Mouse (Mus musculus) testis, postnatal 10 days (tissue): Measurements from ENCODE around the gene Zfp445.
"Not testable (repeated sequence)": the region's sequence is repeated elsewhere in the genome, so short reads cannot be mapped to it uniquely, and the experiment has no call there.

Source experiments
- DNase-seq: peaks from one replicate; pipeline ENCODE4 v3.0.0; 2021; ENCODE audit warnings: low spot score

Gene Zfp445

DNA sequence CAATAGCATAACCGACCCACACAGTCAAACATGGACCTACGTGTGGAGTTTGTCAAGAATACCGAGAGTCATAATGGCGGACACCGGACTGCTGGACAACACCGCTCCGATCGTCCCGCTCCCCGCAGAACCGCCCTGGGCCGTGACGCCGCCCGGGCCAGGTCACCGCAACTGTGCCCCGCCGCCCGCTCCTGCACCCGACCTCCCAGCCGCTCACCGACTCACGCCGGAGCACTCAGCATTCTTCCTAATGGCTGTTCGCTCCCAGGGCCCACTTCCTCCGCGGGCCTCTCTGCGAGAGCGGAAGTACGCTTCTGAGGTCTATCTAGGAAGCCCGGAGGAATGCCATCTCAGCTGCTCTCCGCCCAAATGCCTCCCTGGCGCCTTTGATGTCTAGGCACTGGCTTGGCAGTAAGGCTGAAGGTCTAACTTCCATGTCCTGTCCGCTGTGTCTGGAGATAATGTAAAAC is at the start of gene Zfp445:
Zfp445 (minus strand) TSS at position 310 of the 470 bp plus-strand sequence.
- DNase-seq = peak; percentile 76

DNA sequence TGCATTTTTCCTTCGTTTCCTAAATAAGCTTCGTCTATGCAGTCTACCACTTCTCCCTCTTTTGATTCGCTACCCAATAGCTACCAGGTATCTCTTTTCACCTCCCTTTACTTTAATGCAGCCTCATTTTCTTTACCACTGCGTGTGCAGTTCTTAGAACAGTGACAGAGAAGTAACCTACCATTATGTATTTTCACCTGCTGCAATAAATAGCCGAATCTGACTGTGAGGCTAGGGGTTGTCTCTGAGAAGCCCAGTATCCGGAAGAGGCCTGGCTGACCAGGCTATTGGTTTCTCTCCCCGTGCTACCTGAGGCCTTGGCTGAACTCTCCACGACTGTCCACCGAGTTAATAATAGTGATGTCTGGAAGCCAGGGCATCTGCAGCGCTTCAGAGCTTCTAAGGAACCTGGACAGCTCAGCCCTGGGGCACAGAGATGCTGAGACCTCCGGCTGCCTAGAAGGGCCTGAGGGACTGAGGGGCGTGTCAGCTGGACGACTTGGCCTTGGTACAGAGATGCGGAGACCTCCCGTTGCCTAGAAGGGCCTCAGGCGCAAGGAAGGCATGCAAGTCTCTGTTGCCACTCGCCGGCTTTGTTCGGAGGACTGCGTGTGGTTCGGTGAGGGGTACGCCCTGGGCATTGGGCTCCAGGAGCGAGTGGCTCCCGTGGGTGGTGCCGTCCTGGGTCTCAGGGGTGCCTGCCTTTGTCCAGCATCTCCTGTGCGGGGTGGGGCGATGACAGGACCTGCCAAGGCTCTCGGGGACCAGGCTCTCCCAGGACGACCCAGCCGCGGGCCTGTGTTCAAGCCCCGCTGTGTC is 37.1 kb upstream of the Zfp445 start:
- peak; percentile 79 for DNase-seq

DNA sequence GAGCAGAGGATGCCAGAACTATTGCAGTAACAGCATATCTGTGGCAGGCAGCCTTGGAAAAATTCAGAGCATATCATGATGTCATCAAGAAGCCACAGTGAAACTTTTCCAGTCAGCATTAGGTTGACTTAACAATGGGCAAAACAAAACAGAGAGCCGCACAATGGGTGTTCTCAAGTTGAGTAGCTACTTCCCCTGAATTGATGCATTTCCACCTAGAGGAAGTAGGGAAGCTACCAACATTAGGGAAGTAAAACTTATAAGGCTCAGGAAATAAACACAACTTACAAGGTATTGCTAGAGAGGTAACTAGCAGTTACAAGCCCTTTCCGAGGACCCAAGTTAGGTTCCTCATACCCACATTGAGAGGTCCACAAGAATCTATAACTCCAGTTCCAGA is 35.2 kb upstream of the Zfp445 start:
- DNase-seq = no peak

DNA sequence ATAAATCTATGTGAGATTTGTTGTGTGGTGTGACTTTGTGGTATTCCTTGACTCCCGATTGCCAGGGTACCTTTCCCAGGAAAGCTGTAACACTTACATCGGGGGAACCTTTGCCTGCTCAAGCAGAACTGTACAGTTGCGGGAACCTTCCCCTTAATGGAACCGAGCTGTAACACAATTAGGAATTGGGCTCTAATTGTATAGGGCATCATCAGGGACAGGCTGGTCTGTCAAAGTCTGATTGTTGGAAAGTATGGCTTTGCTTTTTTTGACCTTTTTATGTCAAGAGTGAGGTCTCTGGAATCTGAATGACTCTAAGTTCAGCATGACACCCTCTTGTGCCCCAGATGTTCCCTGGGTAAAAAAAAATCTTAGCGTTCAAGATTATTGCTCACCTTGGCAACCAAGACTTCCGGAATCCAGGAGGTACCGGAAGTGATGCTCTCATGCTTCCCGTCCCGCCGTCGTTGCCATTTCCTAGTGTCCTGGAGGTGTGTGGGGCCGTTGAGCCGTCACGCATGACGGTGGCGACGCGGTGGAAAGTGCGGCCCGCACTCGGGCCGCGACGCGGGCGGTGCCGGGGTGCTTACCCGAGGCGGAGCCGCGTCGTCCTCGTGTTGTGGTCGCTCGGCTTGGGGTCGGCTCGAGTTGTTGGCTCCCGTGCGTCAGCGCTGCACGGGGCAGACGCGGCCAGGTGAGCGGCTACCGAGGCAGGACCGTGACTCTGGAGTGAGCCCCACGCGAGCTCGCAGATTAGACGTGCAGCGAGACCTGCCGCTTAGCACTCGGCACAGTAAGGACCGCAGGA is 20.8 kb upstream of the Zfp445 start:
- DNase-seq = peak; percentile 63

DNA sequence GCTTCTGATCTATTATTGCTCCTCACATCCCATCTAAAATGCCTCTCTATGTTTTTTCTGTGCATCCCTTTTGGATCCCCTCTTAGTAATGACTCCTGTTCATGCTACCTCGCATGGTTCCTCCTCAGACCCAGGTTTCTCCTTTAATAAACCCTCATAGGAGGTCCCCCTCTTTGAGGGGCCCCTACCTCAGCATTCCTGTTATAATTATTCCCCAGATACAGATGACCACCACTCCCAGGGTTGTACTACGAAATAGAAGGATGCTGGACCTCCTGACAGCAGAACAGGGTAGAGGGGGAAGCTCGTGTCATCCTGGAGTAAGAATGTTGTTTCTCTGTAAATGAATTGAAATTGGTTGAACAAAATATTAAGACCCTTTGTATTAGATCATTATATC is 19.6 kb upstream of the Zfp445 start, which contains the start of gene Zkscan7:
Zkscan7 (plus strand) TSS at position 301 of the 400 bp plus-strand sequence.
- DNase-seq = no peak

DNA sequence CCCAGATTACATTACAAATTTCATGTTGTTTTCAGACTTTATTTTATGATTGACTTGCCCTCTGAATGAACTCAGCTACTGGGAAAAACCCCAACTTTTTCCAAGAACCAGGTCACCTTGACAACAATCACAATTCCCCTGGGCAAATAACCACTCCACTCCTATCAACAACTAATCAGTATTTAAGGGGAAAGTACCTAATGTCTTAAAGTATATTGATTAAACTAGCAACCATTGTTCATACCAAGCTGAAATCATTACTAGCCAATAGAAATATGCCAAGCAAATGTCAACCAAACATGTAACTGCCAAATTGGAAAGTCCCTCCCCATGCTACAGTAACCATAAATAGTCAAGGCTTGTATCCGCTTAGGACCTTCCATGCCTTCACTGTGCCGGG is 9.3 kb upstream of the Zfp445 start:
- DNase-seq = no peak

DNA sequence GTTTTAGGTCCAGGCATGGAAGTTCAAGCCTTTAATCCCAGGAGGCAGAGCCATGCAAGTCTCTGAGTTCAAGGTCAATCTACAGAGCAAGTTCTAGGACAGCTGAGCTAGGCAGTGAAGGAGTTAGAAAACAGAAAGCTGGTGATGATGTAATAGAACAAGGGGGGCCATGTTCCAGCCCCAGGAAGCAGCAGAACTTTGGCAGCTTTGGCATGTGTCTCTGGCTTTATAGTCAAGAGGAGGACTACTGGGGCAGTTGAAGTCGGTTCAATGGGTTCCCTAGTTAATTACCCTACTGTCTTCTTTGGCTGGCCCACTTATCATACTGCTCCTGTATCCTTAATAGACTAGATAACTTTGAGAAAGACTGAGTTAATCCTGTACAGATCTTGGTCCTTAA is 8.8 kb upstream of the Zfp445 start:
- no peak for DNase-seq

DNA sequence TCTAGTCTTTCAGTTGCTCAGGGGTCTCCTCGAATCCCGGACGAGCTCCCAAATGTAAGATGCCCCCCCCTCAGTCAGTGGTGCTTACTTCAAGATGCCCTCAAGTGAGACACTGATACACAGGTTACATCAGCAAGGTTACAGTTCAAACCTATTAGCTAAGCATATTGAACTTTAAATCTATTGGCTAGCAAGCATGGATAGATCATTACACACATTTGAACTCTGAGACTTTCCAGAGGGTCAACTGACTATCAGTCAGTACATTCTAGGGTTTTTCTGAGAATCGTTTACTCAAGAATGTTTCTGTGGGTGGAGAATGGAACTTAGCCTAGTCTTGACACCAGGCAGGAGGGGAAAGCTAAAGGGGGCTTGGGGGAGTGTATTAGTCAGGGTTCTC is 6.8 kb upstream of the Zfp445 start:
- no peak for DNase-seq

DNA sequence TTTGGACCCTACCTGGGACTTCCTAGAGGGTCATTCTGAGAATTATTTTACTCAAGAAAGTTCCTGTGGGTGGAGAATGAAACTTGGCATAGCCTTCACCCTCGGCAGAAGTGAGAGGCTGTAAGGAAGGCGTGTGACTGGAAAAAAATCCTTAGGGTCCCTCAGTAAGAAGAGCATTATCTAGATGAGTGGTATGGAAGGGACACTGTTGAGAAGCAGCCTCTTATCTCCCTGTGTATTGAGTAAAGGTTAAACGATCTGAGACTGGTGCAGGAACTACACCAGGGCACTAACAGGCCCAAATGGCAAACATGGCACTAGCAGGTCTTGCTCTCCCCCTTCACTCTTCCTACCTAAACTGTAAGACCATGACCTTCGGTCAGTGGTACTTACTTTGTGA is 386 bp upstream of the Zfp445 start:
- DNase-seq = no peak

DNA sequence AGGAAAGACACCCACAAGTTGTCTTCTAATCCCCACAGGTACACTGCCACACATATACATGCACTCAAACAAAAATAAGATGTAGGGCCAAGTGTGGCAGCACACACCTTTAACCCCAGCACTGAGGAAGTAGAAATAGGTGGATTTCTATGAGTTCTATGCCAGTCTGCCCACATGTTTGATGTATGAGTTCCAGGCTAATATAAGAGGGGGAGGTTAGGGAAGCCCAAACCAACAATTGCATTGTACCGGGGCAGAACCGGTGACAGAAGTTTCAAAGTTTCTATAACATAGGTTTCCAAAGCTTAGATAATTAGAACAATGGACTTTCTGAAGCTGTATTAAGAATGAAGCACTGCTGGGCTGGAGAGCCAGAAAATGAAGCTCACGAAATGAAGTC is 958 bp downstream of the Zfp445 start:
- no peak for DNase-seq

DNA sequence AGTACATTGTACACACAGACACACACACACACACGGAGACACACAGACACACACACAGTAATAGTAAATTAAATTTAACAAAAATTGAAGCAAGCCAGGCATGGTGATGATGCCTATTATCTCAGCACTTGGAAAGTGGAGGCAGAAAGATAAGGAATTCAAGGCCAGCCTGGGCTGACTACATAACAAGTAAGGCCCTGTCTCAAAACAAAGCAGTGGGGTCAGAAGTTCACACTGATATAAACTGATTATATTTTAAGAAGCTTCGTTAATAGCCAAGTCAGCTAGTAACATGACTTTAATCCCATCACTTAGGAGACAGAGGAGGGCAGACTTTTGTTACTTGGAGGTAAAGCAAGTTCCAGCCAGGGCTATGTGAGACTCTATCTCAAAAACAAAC is 2.1 kb downstream of the Zfp445 start:
- no peak for DNase-seq

DNA sequence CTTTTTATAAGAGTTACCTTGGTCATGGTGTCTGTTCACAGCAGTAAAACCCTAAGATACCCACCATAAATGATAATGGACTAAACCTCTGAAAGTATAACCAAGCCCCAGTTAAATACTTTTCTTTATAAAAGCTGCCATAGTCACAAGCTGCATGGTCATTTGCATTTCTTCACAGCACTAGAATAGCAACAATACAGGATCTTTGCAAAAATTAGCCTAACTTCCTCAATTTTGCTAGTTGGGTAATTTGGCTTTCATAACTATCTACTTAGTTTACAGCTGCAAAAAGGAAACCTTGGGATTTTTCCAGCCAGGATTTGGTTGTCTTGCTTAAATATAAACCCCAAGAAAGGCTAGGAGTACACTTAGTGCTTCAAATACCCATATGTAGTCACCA is 5.1 kb downstream of the Zfp445 start:
- no peak for DNase-seq

DNA sequence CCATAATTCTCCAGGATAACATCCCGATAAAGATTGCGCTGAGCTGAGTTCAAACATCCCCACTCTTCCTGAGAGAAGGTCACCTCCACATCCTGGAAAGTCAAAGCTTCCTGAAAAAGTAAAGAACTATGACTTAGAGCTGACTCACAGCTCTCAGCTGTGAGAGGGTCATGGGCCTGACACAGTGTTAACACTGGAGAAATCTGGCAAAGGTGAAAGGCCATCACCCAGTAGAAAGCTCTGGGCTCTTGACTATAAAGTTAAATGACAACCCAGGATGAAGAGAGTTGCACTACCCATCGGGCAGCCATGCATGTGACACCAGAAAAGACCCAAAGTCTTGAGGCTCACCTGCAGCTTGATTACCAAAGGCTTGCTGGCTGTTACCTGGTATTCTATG is 9.1 kb downstream of the Zfp445 start:
- DNase-seq = no peak

DNA sequence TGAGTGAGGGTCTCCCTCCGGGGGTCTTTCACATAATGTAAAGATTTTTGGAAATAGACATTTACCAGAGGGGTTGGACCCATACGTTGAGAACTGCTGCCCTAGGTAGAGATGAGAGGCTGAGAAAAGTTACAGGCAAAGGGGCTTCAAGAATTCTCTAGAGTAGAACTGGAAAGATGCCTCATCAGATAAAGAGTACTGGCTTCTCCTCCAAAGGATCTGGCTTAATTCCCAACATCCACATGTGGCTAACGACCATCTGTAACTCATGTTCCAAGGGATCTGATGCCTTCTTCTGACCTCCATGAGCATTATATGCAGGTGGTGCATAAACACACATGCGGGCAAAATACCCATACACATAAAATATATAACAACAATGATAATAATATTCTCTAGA is 10.2 kb downstream of the Zfp445 start:
- DNase-seq = no peak

DNA sequence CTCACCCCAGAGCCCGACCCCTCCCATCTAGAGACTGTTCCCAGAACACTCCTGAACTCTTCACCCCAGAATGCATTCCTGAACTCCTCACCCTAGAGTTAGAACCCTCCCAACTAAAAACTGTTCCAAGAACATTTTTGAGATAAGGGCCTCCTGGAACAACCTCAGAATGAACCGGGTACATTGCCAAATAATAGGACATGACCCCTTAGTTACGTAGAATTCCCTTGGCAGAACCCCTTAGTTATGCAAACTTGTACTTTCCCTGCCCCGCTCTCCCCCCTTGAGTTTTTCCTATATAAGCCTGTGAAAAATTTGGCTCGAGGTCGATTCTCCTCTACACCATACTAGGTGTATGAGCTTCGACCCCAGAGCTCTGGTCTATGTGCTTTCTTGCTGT is 10.7 kb downstream of the Zfp445 start:
- DNase-seq = not testable (repeated sequence)

DNA sequence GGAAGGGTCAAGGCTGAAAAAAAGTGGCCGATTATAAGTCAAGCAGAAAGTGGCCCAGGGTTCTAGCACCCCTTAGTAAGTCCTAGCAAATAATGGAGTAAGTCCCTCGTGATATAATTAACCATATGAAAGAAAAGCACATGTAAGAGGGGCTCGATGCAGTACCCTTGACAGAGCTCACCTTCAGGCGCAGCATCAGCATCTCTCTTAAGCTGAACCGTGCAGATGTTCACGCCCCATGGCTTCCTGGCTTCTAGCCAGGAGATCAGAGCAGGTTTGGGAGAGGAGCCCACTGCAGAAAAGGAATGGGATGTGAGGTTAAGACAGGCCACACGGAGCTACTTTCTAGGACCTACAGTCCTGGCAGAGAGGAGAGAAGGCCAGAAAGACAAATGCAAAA is 11.3 kb downstream of the Zfp445 start:
- DNase-seq = no peak

DNA sequence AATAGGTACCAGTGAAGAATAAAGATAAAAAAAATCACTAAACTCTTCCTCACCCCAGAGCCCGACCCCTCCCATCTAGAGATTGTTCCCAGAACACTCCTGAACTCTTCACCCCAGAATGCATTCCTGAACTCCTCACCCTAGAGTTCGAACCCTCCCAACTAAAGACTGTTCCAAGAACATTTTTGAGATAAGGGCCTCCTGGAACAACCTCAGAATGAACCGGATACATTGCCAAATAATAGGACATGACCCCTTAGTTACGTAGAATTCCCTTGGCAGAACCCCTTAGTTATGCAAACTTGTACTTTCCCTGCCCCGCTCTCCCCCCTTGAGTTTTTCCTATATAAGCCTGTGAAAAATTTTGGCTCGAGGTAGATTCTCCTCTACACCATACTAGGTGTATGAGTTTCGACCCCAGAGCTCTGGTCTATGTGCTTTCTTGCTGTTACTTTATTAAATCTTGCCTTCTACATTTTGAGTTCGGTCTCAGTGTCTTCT is 17.9 kb downstream of the Zfp445 start:
- DNase-seq = not testable (repeated sequence)

DNA sequence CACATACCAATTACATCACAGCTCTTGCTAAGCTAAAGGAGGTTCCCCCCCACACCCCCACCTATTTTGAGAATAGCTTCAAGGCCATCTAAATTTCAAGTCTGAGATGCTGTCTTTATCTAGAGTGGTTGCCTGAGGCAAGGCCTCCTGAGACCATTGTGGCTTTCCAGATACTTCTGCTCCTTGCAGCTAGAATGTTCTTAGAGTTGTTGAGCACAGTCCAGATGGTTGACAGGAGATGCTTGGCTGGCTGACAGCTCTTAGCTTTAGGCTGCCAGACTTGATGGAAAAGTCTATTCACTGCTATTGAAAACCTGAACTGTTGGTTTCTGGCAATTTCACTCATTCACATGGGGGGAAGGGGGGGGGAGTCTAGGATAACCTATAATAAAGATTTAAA is 19.6 kb downstream of the Zfp445 start:
- DNase-seq = no peak

DNA sequence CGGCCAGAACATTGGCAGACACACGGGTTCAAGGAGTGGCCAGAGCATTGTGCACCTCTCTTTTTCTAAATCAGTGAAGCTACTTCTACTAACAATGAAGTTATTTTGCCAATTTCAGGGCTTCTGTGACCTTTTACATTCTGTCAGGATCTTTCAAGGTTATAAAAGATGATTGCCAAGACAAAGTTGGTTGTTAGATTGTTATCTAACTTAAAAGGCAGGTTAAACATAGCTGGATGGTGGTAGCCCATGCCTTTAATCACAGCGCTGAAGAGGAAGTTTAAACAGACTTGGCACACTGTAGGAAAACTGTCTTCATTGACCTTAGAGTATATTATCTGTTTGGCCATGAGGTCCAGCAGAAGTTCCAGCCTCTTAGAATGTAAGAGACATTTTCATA is 20.2 kb downstream of the Zfp445 start:
- DNase-seq = no peak

DNA sequence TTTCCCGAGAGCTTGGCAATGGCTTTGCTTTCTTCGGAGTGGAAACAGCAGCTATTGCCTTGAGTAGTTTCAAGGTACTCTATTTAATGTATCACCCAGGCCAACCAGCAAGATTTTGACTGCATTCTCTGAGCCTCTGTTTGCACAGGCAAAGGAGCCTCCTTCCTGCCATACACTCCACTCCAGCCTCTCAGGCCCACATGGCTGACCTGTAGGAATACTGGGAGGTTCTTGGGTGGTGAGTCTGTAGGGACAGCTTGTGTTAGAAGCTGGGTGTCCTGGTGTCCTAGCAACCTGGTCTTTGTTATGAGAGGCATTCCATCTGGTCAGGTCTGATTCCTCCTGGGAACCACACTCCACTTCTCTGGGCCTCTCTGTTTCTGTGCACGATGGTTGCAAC is 22.0 kb downstream of the Zfp445 start, which contains the start of gene Gm35549:
Gm35549 (minus strand) TSS at position 276 of the 400 bp plus-strand sequence.
- DNase-seq = no peak

DNA sequence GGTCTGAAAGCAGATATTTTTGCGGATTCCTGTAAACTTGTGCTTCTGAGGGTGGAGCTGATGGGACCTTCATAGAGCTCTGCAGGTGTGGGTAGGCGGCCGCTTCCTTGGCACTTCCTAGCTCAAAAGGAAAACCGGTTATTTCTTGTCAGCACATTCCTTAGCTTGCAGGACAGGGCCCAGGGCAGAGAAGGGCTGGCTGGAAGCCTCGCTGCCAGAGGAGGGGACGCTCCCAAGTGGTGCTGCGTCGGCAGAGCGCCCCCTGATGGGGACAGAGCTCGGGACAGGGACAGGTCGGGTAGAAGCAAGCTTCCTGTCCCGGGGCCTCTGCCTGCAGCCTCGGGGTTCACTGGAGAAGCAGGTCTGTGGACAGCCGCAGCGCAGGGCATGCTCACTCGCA is 28.1 kb downstream of the Zfp445 start:
- peak; percentile 72 for DNase-seq

DNA sequence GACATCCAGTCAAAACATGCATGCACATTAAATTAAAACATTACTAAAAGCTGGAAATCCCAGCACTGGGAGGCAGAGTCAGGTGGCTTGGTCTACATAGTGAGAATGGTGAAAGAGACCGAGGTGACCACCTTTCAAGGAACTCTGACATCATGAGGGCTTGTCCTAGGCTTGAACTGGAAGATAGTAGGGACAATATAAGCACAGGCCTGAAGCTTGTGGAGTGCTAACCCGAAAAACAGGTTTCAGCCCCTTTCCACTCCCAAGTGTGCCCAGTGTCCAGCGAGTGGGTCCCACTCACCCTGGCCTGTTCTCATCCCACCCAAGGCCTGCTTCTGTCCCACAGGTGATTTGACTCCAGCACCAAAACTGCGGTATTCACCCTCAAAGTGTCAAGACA is 28.6 kb downstream of the Zfp445 start:
- no peak for DNase-seq

DNA sequence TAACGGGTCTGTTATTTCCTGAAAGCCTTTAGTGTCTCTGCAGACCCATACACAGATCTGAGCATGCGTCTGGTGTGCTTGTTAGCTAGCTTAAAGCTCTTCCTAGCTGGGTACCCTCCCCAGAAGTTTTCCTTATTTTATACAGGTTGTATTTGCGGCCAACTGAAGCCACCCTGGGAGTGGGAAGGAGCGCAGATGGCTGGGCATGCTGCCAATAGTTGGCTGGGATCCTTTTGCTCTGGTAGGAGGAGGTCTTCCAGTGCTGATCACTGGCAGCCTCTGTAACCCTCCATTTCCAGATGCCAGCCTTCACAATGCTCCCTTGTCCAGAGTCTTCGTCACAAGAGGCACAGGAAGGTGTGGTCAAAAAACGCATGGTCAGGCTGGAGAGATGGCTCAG is 29.0 kb downstream of the Zfp445 start:
- peak; percentile 74 for DNase-seq
